Mouse (Mus musculus): ENCODE results near the gene Pnpla1.
A peak's percentile ranks its signal among the peaks of the same experiment; 100 is the strongest.

Pnpla1 gene

GRCm38 (mm10) chr17:28882810-28883209 lies 24.6 kb downstream of the Pnpla1 start:
- DNase-seq (ENCODE audit: low read depth in 2 of 2, low spot score in 2 of 2), result no peak

- no peak for DNase-seq (ENCODE audit: low read depth in 2 of 2, low spot score in 2 of 2)
Observed at GRCm38 (mm10) chr17:28883941-28884516, 25.8 kb downstream of the Pnpla1 start.

GRCm38 (mm10) chr17:28885231-28885630 lies 27.0 kb downstream of the Pnpla1 start:
- DNase-seq (ENCODE audit: low read depth in 2 of 2, low spot score in 2 of 2), result no peak

GRCm38 (mm10) chr17:28886266-28886665 lies 28.1 kb downstream of the Pnpla1 start:
- DNase-seq (ENCODE audit: low read depth in 2 of 2, low spot score in 2 of 2), result no peak

- no peak for DNase-seq (ENCODE audit: low read depth in 2 of 2, low spot score in 2 of 2)
Observed at GRCm38 (mm10) chr17:28894050-28894767, 36.0 kb downstream of the Pnpla1 start.

GRCm38 (mm10) chr17:28895217-28895875 lies 37.1 kb downstream of the Pnpla1 start:
- DNase-seq (ENCODE audit: low read depth in 2 of 2, low spot score in 2 of 2), result no peak

GRCm38 (mm10) chr17:28896095-28896780 lies 38.0 kb downstream of the Pnpla1 start:
- no peak for DNase-seq (ENCODE audit: low read depth in 2 of 2, low spot score in 2 of 2)

GRCm38 (mm10) chr17:28897817-28898216 lies 39.6 kb downstream of the Pnpla1 start:
- no peak for DNase-seq (ENCODE audit: low read depth in 2 of 2, low spot score in 2 of 2)

- DNase-seq (ENCODE audit: low read depth in 2 of 2, low spot score in 2 of 2), result no peak
Observed at GRCm38 (mm10) chr17:28898249-28898648, 40.0 kb downstream of the Pnpla1 start.

GRCm38 (mm10) chr17:28899427-28899826 lies 41.2 kb downstream of the Pnpla1 start:
- DNase-seq (ENCODE audit: low read depth in 2 of 2, low spot score in 2 of 2), result no peak

GRCm38 (mm10) chr17:28901559-28901958 lies 43.3 kb downstream of the Pnpla1 start:
- no peak for DNase-seq (ENCODE audit: low read depth in 2 of 2, low spot score in 2 of 2)

GRCm38 (mm10) chr17:28904546-28905376 lies 46.5 kb downstream of the Pnpla1 start:
- DNase-seq (ENCODE audit: low read depth in 2 of 2, low spot score in 2 of 2), result peak; percentile 56 to 68

- no peak for DNase-seq (ENCODE audit: low read depth in 2 of 2, low spot score in 2 of 2)
Observed at GRCm38 (mm10) chr17:28905377-28905916, 47.2 kb downstream of the Pnpla1 start.

GRCm38 (mm10) chr17:28907959-28908358 lies 49.7 kb downstream of the Pnpla1 start:
- DNase-seq (ENCODE audit: low read depth in 2 of 2, low spot score in 2 of 2), result no peak

- peak; percentile 30 to 67 for DNase-seq (ENCODE audit: low read depth in 2 of 2, low spot score in 2 of 2)
Observed at GRCm38 (mm10) chr17:28909252-28909941, 51.2 kb downstream of the Pnpla1 start.

GRCm38 (mm10) chr17:28910139-28910538 lies 51.9 kb downstream of the Pnpla1 start:
- DNase-seq (ENCODE audit: low read depth in 2 of 2, low spot score in 2 of 2), result no peak

GRCm38 (mm10) chr17:28913200-28913599 lies 55.0 kb downstream of the Pnpla1 start:
- DNase-seq (ENCODE audit: low read depth in 2 of 2, low spot score in 2 of 2), result no peak

GRCm38 (mm10) chr17:28913940-28914339 lies 55.7 kb downstream of the Pnpla1 start:
- no peak for DNase-seq (ENCODE audit: low read depth in 2 of 2, low spot score in 2 of 2)

GRCm38 (mm10) chr17:28915060-28915628 lies 56.9 kb downstream of the Pnpla1 start, which contains the start of gene 4930539E08Rik:
Gene 4930539E08Rik (minus strand): TSS chr17:28915324.
- no peak for DNase-seq (ENCODE audit: low read depth in 2 of 2, low spot score in 2 of 2)

GRCm38 (mm10) chr17:28916520-28916919 lies 58.3 kb downstream of the Pnpla1 start:
- no peak for DNase-seq (ENCODE audit: low read depth in 2 of 2, low spot score in 2 of 2)
